Mouse (Mus musculus): Measurements from ENCODE around the gene Uprt. TPM values are rescaled to one million over a fixed set of nuclear protein-coding genes. Genes with fewer than 3 reads are reported as not detected.

The Uprt gene
- polyA plus RNA-seq, 1 experiment: 3.2 TPM

- WGBS: 100% methylated on average over 1 of the region's 1 CpGs
- TF ChIP-seq CTCF (conservative IDR thresholded peaks at IDR 0.05; ENCODE audit: insufficient read depth, insufficient read length, low read depth, low read length) (no peak), POLR2A (IDR thresholded peaks at IDR 0.05; ENCODE audit: low read depth, low read length) (no peak)
- H3K36me3 ChIP-seq (ENCODE audit: control insufficient read depth, insufficient read depth, low read length): no peaks in the 10 kb centered on the region
- no peak overlapping the region for H3K27ac ChIP-seq (ENCODE audit: insufficient read depth, low read depth, low read length)
- H3K27me3 ChIP-seq (replicated peaks; ENCODE audit: control insufficient read depth, insufficient read depth, low read length): no peaks in the 10 kb centered on the region
- H3K4me1 ChIP-seq (ENCODE audit: control insufficient read depth, insufficient read depth, low read length): no peaks in the 10 kb centered on the region
- no peak overlapping the region for H3K4me3 ChIP-seq (ENCODE audit: insufficient read depth, low read depth, low read length)
- DNase-seq: no peak
These were observed 62.7 kb downstream of the Uprt start for GRCm38 (mm10) chrX:104545283-104545682.

Other genes starting within 250 kb of the Uprt start
- 3.9 and 5.0 TPM in 2 replicates for gene Abcb7, start 69.0 kb upstream of the Uprt start, polyA plus RNA-seq (2012; rRNA removed)
- gene Zdhhc15, start 188.2 kb downstream of the Uprt start, polyA plus RNA-seq (2012; rRNA removed): 0.41 and 0.64 TPM in 2 replicates

All from kidney, adult 2 months (tissue).